Mouse (Mus musculus) lung, embryonic 15.5 days (tissue): ENCODE measurements around the gene Nfam1. TPM values are rescaled to one million over a fixed set of nuclear protein-coding genes. Genes with fewer than 3 reads are reported as not detected.
A peak's percentile ranks its signal among the peaks of the same experiment; 100 is the strongest.
"Not testable (repeated sequence)": the region's sequence is repeated elsewhere in the genome, so short reads cannot be mapped to it uniquely, and the experiment has no call there.

Experiments used
- ATAC-seq: fragments of 200-750 bp; cut with Nextera tagmentation; 2 replicates; pipeline ENCODE4 v1.8.0; 2017; ENCODE audit warnings: moderate number of reproducible peaks, borderline replicate concordance; ENCODE audit not compliant: low FRiP score, low TSS enrichment; ENCODE audit errors: extremely low read depth
- H3K27ac ChIP-seq: fragments of 300-500 bp; sonication (generic); 2 replicates; pipeline ENCODE4 v1.5.1; 2015; ENCODE audit warnings: moderate library complexity, mild to moderate bottlenecking, inconsistent platforms
- H3K27me3 ChIP-seq: fragments of 300-500 bp; sonication (generic); 2 replicates; pipeline ENCODE4 v1.6.1; 2015; ENCODE audit warnings: inconsistent platforms
- H3K36me3 ChIP-seq: fragments of 300-500 bp; sonication (generic); 2 replicates; pipeline ENCODE4 v1.6.1; 2015; ENCODE audit warnings: inconsistent platforms
- H3K4me1 ChIP-seq: fragments of 300-500 bp; sonication (generic); 2 replicates; pipeline ENCODE4 v1.6.1; 2015; ENCODE audit warnings: inconsistent platforms
- H3K4me2 ChIP-seq: fragments of 300-500 bp; sonication (generic); 2 replicates; pipeline ENCODE4 v1.6.1; 2015; ENCODE audit warnings: inconsistent platforms, mild to moderate bottlenecking, moderate library complexity
- H3K4me3 ChIP-seq: fragments of 300-500 bp; sonication (generic); 2 replicates; pipeline ENCODE4 v1.5.1; 2015; ENCODE audit warnings: mild to moderate bottlenecking, inconsistent platforms
- H3K9ac ChIP-seq: fragments of 300-500 bp; sonication (generic); 2 replicates; pipeline ENCODE4 v1.6.1; 2015; ENCODE audit warnings: inconsistent platforms
- H3K9me3 ChIP-seq: fragments of 300-500 bp; sonication (generic); 2 replicates; pipeline ENCODE4 v1.6.1; 2016; ENCODE audit warnings: inconsistent platforms
- WGBS: fragments of 180-500 bp; shearing (Covaris S2); methylation state at CpG from one replicate; pipeline ENCODE4 v1.1.7; 2015; 5-methylcytosine and 5-hydroxymethylcytosine counted together
- polyA plus RNA-seq: library from polyadenylated mRNA; unstranded; fragments of >200 nt; fragmentation: Nextera tagmentation; extraction: Ambion mirVana; gene quantifications from 2 replicates; pipeline ENCODE4 v1.2.1, GENCODE M21; 2015

The Nfam1 gene
- polyA plus RNA-seq, 1 experiment from 2014 or later, result 3.5 TPM

DNA sequence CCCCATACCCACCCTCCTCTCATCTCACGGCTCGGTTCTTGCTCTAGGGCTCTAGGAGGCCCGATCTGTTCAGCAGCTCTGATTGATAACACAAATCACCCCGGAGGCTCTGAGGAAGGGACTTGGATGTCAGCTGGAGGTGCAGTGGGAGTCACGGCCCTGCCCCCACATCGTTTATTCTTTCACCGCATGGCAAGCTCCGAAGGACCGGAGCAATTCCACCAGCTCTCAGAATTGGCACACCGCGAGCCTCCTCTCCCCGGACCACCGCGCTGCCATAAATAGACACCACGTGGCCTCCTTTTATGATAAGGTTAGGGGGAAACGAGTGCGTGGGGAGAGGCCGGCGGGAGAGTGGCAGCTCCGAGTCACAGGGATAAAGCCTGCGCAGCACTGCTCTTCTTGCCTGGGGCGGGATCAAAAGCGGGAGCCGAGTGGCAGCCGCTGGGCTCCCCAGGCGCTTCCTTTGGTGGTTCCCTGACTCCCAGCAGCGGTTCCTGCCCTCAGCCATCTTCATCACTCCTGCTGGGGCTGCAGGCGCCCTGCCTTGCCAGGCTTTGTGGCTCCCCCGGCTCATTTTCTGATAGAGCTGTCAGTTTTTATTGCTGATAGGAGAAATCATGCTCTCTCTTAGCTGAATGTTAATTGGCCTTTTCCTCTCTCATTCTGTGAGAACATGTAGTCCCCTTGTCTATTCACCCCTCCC, 23.4 kb upstream of the Nfam1 start:
- H3K9me3 ChIP-seq, result no peaks in the 10 kb centered on the region
- H3K27me3 ChIP-seq, result 0 out of 2 replicates have a peak, but pooled peaks cover 7% of the 10 kb centered on the region
- WGBS, result under 1% methylated on average over 29 of the region's 29 CpGs
- peak; percentile 31; the same call in 1 of the 2 replicates for ATAC-seq
- H3K4me2 ChIP-seq, result peak overlapping the region; percentile 70
- H3K9ac ChIP-seq, result peak overlapping the region; percentile 5
- H3K4me3 ChIP-seq, result peak overlapping the region; percentile 32
- H3K36me3 ChIP-seq, result no peaks in the 10 kb centered on the region
- H3K27ac ChIP-seq, result no peak overlapping the region
- peaks cover 16% of the 10 kb centered on the region for H3K4me1 ChIP-seq

DNA sequence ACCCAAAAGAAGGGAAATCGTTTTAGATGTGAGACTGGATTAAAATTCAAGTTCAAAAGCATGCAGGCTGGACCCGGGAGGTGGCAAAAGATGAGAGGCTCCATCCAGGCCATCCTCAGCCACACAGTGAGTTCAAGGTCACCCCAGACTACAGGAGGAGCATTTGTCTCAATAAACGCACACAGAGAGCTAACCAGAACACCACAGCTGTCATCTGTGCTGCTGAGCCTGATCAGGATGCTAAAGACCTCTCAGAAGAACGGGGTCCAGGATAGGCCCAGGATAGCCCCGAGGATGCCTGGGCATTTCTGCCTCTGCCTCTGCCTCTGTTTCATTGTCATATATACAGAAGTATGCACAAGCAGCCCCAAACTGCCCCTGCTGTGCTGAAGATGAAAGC, 22.5 kb upstream of the Nfam1 start:
- no peaks in the 10 kb centered on the region for H3K36me3 ChIP-seq

DNA sequence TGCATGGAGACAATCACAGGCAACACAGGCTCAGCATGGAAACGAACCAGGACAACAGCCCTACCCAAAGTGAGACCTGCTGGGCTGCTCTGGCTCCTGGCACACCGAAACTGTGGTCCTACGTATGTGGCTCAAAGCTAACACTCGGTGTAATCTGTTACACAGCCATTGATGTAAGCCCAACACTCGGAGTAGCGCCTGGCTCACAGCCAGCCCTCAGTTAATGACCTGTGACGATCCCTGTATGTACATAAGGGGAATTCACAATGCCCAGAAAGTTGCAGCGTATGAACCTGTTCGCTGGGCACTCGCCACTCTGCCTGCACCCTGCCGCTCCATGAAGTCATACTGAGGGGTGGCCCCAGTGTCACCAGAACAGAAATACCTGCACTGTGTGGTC, 20.2 kb upstream of the Nfam1 start:
- Histone ChIP-seq H3K4me2 (no peak overlapping the region), H3K27me3 (0 out of 2 replicates have a peak, but pooled peaks cover 7% of the 10 kb centered on the region), H3K4me1 (peaks cover 16% of the 10 kb centered on the region), H3K4me3 (no peak overlapping the region), H3K36me3 (no peaks in the 10 kb centered on the region), H3K27ac (no peak overlapping the region), H3K9me3 (no peaks in the 10 kb centered on the region), H3K9ac (no peak overlapping the region)
- WGBS, result 21% methylated on average over 11 of the region's 11 CpGs
- no peak for ATAC-seq

More for the DNA sequence above, 22.5 kb upstream of the Nfam1 start:
- H3K27ac ChIP-seq, result no peak overlapping the region
- 0 out of 2 replicates have a peak, but pooled peaks cover 7% of the 10 kb centered on the region for H3K27me3 ChIP-seq
- H3K4me3 ChIP-seq, result no peak overlapping the region
- ATAC-seq, result no peak
- H3K9ac ChIP-seq, result no peak overlapping the region
- 42% methylated on average over 5 of the region's 5 CpGs for WGBS
- peaks cover 16% of the 10 kb centered on the region for H3K4me1 ChIP-seq
- H3K4me2 ChIP-seq, result no peak overlapping the region
- H3K9me3 ChIP-seq, result no peaks in the 10 kb centered on the region

DNA sequence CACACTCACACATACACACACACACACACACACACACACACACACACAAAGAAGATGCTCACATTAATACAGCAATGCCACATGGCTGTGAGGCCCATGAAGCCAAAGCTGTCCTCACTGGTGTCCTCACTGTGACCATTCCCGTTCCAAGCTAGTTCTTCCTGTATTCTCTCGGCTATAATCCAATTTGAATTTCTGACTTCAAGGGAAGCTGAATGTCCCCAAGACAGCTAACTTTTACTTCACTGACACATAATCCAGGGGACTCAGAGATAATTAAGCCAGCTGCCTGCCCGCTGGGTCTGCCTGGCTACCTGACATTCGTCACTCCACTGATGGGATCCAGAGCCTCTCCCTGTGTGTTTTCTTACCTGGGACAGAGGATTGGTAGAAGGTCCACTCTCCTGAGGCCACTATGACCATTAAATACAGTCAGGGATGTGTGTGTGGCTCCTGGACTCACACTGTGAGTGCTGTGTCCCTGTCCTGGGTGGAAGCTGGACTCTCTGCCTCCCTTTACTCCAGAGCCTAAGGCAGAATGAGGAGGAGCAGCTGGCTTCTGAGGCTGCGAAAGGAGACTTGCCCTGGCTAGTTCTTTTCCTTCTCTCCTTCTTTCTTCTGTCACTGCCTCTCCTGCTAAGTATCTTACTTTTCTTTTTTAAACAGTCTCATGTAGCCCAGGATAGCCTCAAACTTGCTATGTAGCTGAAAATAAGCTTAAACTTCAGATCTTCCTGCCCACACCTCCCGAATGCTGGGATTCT, 19.4 kb upstream of the Nfam1 start:
- Histone ChIP-seq H3K4me3 (no peak overlapping the region), H3K9me3 (no peaks in the 10 kb centered on the region), H3K9ac (no peak overlapping the region), H3K4me1 (peaks cover 16% of the 10 kb centered on the region), H3K27me3 (0 out of 2 replicates have a peak, but pooled peaks cover 7% of the 10 kb centered on the region), H3K36me3 (no peaks in the 10 kb centered on the region), H3K27ac (no peak overlapping the region), H3K4me2 (no peak overlapping the region)
- ATAC-seq, result no peak
- 64% methylated on average over 6 of the region's 6 CpGs for WGBS

DNA sequence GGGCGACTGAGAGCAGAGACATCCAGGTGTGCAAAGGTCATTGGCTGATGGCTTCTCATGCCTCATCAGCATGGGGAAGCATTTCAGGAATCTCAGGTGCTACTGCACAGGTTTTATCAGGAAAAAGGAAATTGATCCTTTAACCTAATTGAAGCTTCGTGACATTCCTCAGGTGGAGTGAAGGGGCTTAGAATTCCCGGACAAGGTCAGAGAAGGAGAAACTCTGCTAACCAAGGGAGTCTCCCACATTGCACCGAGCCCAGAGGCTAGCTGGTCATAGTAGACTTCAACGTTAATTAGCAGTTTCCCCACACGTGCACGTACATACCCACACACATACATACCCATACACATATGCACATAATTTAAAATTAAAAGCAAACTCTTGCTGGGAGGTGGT, 13.6 kb upstream of the Nfam1 start:
- Histone ChIP-seq H3K27me3 (no peaks in the 10 kb centered on the region), H3K27ac (no peak overlapping the region), H3K4me2 (no peak overlapping the region), H3K9me3 (no peaks in the 10 kb centered on the region), H3K36me3 (no peaks in the 10 kb centered on the region), H3K9ac (no peak overlapping the region), H3K4me1 (peaks cover 11% of the 10 kb centered on the region), H3K4me3 (no peak overlapping the region)
- WGBS, result 68% methylated on average over 7 of the region's 7 CpGs
- ATAC-seq, result no peak

DNA sequence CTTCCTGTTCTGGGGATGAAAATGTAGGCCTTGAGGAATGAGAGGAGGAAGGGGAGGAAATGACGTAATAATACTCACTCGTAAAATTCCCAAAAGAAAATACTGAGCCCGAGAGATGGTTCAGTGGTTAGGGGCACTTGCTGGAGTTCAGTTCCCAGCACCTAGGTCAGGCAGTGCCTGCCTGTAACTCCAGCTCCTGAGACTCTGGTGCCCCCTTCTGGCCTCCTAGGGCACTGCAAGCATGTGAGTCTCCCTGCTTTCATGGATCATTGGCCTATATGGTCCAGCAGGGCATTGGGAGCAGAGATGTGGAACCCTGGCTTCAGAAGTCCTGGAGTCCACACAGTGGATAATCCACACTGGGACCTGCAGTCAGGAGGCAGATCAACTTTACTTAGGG, 13.2 kb upstream of the Nfam1 start:
- Histone ChIP-seq H3K27ac (no peak overlapping the region), H3K27me3 (no peaks in the 10 kb centered on the region), H3K4me3 (no peak overlapping the region), H3K4me1 (peaks cover 16% of the 10 kb centered on the region), H3K4me2 (no peak overlapping the region), H3K9ac (no peak overlapping the region), H3K36me3 (no peaks in the 10 kb centered on the region), H3K9me3 (no peaks in the 10 kb centered on the region)
- no peak for ATAC-seq
- 80% methylated on average over 3 of the region's 3 CpGs for WGBS

DNA sequence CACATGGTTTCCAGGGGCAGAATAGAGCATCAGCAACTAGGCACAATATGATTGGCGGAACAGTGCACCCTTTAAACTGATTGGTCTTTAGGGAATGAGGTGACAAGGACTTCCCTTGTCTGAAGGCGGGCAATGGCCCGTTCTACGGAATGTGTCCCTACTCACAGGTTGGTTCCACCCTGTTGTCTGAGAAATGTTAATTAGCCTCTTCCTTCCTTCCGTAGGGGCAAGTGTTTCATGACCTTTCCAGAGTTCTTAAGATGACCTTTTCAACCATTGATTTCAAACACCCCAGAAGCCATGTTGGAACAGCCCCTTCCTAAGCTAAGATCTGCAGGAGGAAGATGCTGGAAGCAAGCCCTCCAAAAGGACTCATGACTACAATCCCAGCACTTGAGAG, 12.5 kb upstream of the Nfam1 start:
- H3K9ac ChIP-seq, H3K4me2 ChIP-seq, H3K27ac ChIP-seq, H3K36me3 ChIP-seq, ATAC-seq, H3K4me3 ChIP-seq, H3K27me3 ChIP-seq, H3K9me3 ChIP-seq: not testable (repeated sequence)
- 85% methylated on average over 5 of the region's 5 CpGs for WGBS
- peaks cover 17% of the 10 kb centered on the region for H3K4me1 ChIP-seq

DNA sequence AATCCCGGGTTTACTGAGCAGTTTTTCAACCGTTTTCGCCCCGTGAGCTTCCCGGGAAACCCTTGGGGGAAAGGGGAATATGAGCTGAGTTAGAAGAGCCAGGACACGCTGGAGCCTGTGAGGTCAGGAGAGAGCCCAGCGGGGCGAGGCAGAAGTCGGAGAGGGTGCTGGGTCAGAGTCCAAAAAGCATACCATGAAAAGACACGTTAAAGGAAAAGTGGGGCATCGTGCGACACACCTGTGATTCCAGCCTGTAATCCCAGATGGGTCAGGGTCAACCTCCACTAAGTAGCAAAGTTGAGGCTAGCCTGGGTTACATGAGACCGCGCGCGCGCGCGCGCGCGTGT, 10.2 kb upstream of the Nfam1 start:
- H3K36me3 ChIP-seq, result no peaks in the 10 kb centered on the region
- peaks cover 34% of the 10 kb centered on the region for H3K4me1 ChIP-seq
- no peaks in the 10 kb centered on the region for H3K27me3 ChIP-seq
- no peaks in the 10 kb centered on the region for H3K9me3 ChIP-seq
- no peak overlapping the region for H3K4me3 ChIP-seq
- ATAC-seq, result no peak
- 61% methylated on average over 22 of the region's 22 CpGs for WGBS
- H3K4me2 ChIP-seq, result no peak overlapping the region
- H3K9ac ChIP-seq, result no peak overlapping the region
- H3K27ac ChIP-seq, result no peak overlapping the region

DNA sequence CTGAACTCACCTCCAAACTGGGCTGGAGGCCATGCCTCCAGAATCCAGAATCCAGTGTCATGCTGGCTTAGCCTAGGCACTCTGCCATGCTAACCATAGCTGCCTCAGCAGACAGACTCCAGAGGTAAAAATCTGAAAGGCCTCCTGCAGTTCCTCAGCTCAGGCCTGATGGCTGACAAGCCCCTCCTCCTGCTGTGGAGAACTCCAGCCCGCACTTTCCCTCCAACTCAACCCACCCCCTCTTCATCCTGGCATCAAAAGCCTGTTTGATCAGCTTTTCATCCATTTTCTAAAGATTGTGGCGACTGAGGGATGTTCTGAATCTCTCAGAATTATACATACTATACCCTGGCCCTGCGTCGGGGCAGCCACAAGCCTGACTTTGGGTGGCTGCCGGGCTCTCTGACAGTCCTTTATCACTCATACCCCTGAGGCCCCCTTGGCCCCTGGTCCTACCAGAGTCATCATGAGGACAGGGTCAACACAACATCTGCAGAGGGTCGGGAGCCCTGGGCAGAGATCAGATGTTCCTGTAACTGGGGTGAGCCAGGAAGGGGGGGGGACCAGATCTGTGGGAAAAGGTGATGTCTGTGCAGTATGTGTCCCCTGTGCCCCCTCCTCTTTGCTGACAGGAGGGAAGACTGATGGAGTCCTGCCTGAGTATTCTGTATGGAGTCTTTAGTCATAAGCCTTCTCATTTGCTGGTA, 9.7 kb upstream of the Nfam1 start:
- H3K36me3 ChIP-seq, result no peaks in the 10 kb centered on the region
- peaks cover 38% of the 10 kb centered on the region for H3K4me1 ChIP-seq
- no peaks in the 10 kb centered on the region for H3K9me3 ChIP-seq
- H3K27ac ChIP-seq, result no peak overlapping the region
- no peak overlapping the region for H3K9ac ChIP-seq
- H3K4me2 ChIP-seq, result peak overlapping the region; percentile 28; the same call in 1 of the 2 replicates
- 7% methylated on average over 6 of the region's 6 CpGs for WGBS
- no peak overlapping the region for H3K4me3 ChIP-seq
- no peak for ATAC-seq
- no peaks in the 10 kb centered on the region for H3K27me3 ChIP-seq

DNA sequence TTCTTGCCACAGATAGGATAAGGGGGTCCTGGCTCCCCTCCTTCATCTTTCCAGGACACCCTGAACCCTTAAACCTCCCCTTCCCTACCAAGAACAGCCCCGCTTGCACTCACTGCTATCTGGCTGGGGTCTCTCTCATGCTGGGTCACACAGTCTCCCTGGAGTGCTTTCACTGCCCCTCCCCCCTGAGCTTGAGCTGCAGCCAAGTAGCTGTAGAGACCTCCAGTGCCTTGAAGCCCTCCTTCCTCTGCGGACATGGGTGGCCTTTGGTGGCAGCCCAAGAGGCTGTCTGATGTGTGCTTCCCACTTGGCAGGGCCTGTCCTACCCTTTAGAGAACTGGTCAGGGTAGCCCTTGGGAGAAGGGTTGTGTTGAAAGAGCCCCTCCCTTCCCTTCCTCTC, 7.0 kb upstream of the Nfam1 start:
- Histone ChIP-seq H3K9me3 (no peaks in the 10 kb centered on the region), H3K4me1 (peaks cover 48% of the 10 kb centered on the region), H3K36me3 (no peaks in the 10 kb centered on the region), H3K27me3 (0 out of 2 replicates have a peak, but pooled peaks cover 8% of the 10 kb centered on the region), H3K4me3 (no peak overlapping the region), H3K9ac (no peak overlapping the region), H3K4me2 (no peak overlapping the region), H3K27ac (no peak overlapping the region)
- WGBS, result 17% methylated on average over 2 of the region's 2 CpGs
- ATAC-seq, result peak; percentile 28; the same call in 1 of the 2 replicates

DNA sequence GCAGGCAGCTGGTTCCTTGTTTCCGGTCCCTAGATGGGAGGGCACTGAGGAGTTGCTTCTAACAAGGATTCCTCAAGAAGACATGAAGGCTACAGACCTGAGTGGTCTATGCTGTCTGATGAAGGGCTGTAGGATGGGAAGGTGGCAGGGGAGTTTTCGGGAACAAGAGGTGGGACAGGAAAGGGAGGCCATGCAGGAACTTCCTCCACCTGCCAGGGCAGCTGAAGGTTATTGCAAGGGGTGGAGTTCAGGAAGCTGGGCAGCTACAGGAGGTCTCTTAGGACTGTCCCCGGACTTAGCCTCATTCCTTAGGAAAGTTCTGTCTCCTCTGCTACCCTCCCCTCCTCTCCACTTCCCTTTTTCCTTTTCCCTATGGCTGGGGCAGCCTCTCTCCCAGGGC, 5.7 kb upstream of the Nfam1 start:
- H3K4me1 ChIP-seq, result peaks cover 61% of the 10 kb centered on the region
- H3K36me3 ChIP-seq, result no peaks in the 10 kb centered on the region
- no peak for ATAC-seq
- H3K27me3 ChIP-seq, result 0 out of 2 replicates have a peak, but pooled peaks cover 21% of the 10 kb centered on the region
- H3K4me3 ChIP-seq, result no peak overlapping the region
- no peak overlapping the region for H3K9ac ChIP-seq
- no peaks in the 10 kb centered on the region for H3K9me3 ChIP-seq
- H3K27ac ChIP-seq, result no peak overlapping the region
- no peak overlapping the region for H3K4me2 ChIP-seq
- WGBS, result 68% methylated on average over 3 of the region's 3 CpGs
